In the genomic region with DNA sequence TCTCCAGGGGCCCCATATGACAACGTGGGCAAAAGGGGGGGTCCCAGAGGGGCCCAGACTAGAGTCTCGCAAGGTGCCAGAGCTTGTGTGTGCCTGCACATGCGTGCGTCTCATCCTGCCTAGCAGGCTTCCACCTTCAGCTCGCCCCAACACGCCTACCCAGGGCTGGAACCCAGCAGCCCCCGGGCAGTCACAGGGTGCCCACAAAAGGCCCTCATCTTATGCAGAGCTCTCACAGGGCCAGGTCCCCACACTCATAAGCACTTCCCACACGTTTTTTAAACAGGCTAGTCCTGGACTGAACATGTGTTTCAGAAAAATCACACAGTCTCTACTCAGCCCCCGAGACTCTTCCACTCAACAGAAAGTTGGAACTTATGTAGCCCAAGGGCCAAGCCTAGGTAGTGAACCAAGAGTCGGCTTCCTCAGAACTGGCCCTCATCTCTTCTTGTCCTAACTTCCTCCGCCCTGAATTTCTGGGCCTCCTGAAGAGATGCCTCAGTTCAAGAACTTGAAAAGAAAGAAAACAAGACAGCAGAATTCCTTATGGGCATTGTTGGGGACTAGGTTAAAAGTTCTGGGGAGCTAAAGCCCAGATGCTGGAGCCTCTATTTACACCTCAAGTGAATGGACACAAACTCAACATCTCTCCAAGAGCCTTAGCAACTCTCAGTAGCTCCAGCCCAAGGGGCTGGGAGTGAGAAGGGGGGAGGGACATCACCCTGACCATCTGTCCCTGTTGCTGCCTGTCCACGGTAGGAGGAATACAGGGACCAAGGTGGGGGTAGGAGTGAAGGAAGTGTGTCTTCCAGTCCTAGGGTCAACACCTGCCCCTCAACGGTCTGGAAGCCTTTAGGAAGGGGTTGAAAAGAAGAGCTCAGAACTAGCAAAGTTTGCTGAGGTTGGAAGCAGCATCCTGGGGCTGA, we compare ENCODE assay signal across 8 mouse cellular contexts. TPM values are rescaled to one million over a fixed set of nuclear protein-coding genes. Genes with fewer than 3 reads are reported as not detected.
DNase-seq lines count a peak whose midpoint lies in the region; ATAC-seq and TF ChIP-seq lines count a peak whose summit lies in the region.

No protein-coding gene starts in this region.

- H3K27ac ChIP-seq in kidney, postnatal 0 days, result peak overlapping the region; percentile 94
- no peak overlapping the region for H3K27ac ChIP-seq in bone marrow macrophage, adult 2 months (ENCODE audit: insufficient read depth, low read depth, low read length)
- H3K27ac ChIP-seq in forebrain, embryonic 13.5 days, result peak overlapping the region; percentile 99
- peak overlapping the region; percentile 95 for H3K27ac ChIP-seq in liver, embryonic 12.5 days

- peak overlapping the region; percentile 71 for H3K4me3 ChIP-seq in kidney, postnatal 0 days (replicated peaks; ENCODE audit: low read depth, low read length)
- H3K4me3 ChIP-seq in bone marrow macrophage, adult 2 months (ENCODE audit: insufficient read depth, low read length), result peak overlapping the region; percentile 70
- peak overlapping the region; percentile 99 for H3K4me3 ChIP-seq in forebrain, embryonic 13.5 days
- peak overlapping the region; percentile 95 for H3K4me3 ChIP-seq in liver, embryonic 12.5 days

- no peak for DNase-seq in kidney, postnatal 0 days (ENCODE audit: low spot score)
- no peak for DNase-seq in kidney, adult 8-10 months
- DNase-seq in thymus, postnatal 10 days (ENCODE audit: low spot score in 2 of 2), result peak; percentile 44 to 56
- no peak for DNase-seq in testis, postnatal 10 days (ENCODE audit: low spot score)
- DNase-seq in left cerebral cortex, adult 8-10 months (ENCODE audit: low spot score in 2 of 2), result no peak

- peak overlapping the region; percentile 82 for H3K9ac ChIP-seq in kidney, postnatal 0 days (ENCODE audit: low read depth, low read length)
- peak overlapping the region; percentile 99 for H3K9ac ChIP-seq in forebrain, embryonic 13.5 days
- peak overlapping the region; percentile 99 for H3K9ac ChIP-seq in liver, embryonic 12.5 days

- peaks cover 40% of the 10 kb centered on the region for H3K4me1 ChIP-seq in kidney, postnatal 0 days (replicated peaks; ENCODE audit: insufficient read depth, low read length)
- peaks cover 32% of the 10 kb centered on the region for H3K4me1 ChIP-seq in bone marrow macrophage, adult 2 months (ENCODE audit: control insufficient read depth, insufficient read depth, low read length)
- peaks cover 65% of the 10 kb centered on the region for H3K4me1 ChIP-seq in forebrain, embryonic 13.5 days
- H3K4me1 ChIP-seq in liver, embryonic 12.5 days, result peaks cover 81% of the 10 kb centered on the region

- 9% methylated on average over 13 of the region's 13 CpGs for WGBS in kidney, postnatal 0 days
- WGBS in forebrain, embryonic 13.5 days, result 6% methylated on average over 13 of the region's 13 CpGs
- 8% methylated on average over 13 of the region's 13 CpGs for WGBS in liver, embryonic 12.5 days (ENCODE audit: insufficient replicate concordance)

- no peak for TF ChIP-seq CTCF in kidney, postnatal 0 days (IDR thresholded peaks at IDR 0.05; ENCODE audit: low read depth)
- no peak for TF ChIP-seq CTCF in bone marrow macrophage, adult 2 months (IDR thresholded peaks at IDR 0.05; ENCODE audit: low read depth, low read length)

- peak overlapping the region; percentile 83 for H3K4me2 ChIP-seq in kidney, postnatal 0 days (ENCODE audit: low read length)
- H3K4me2 ChIP-seq in forebrain, embryonic 13.5 days, result peak overlapping the region; percentile 100
- H3K4me2 ChIP-seq in liver, embryonic 12.5 days, result peak overlapping the region; percentile 99

- TF ChIP-seq POLR2A in bone marrow macrophage, adult 2 months (IDR thresholded peaks at IDR 0.05; ENCODE audit: borderline replicate concordance, low read depth, low read length), result no peak

- H3K36me3 ChIP-seq in kidney, postnatal 0 days (ENCODE audit: insufficient read depth, low read length), result peaks cover 29% of the 10 kb centered on the region
- peaks cover 34% of the 10 kb centered on the region for H3K36me3 ChIP-seq in forebrain, embryonic 13.5 days (ENCODE audit: poor library complexity, severe bottlenecking)
- H3K36me3 ChIP-seq in liver, embryonic 12.5 days, result peaks cover 37% of the 10 kb centered on the region

- no peaks in the 10 kb centered on the region for H3K9me3 ChIP-seq in kidney, postnatal 0 days (replicated peaks; ENCODE audit: low read length)
- H3K9me3 ChIP-seq in forebrain, embryonic 13.5 days (replicated peaks), result no peaks in the 10 kb centered on the region
- H3K9me3 ChIP-seq in liver, embryonic 12.5 days (replicated peaks), result no peaks in the 10 kb centered on the region

- no peak for ATAC-seq in kidney, postnatal 0 days (replicated peaks; ENCODE audit: low FRiP score, low read depth)
- no peak for ATAC-seq in forebrain, embryonic 13.5 days
- ATAC-seq in liver, embryonic 12.5 days, result peak; percentile 27

- H3K27me3 ChIP-seq in kidney, postnatal 0 days (ENCODE audit: insufficient read depth, low read length), result no peaks in the 10 kb centered on the region
- no peaks in the 10 kb centered on the region for H3K27me3 ChIP-seq in forebrain, embryonic 13.5 days
- H3K27me3 ChIP-seq in liver, embryonic 12.5 days (replicated peaks), result no peaks in the 10 kb centered on the region

RNA-seq across cellular contexts. Expression of a gene that starts 6.5 kb away (rescaled TPM):
- polyA plus RNA-seq in kidney, postnatal 0 days (2015; fragmentation: Nextera tagmentation; extraction: Ambion mirVana), result 16.2 and 16.9 TPM in 2 replicates
- 10.9 and 16.5 TPM in 2 replicates for polyA plus RNA-seq in bone marrow macrophage, adult 2 months (2012; ENCODE audit: insufficient read depth, insufficient read length, missing spikeins)
- 22.3 and 26.6 TPM in 2 replicates for polyA plus RNA-seq in forebrain, embryonic 13.5 days (2015; fragmentation: Nextera tagmentation; extraction: Ambion mirVana)
- 34.8 and 36.0 TPM in 2 replicates for polyA plus RNA-seq in liver, embryonic 12.5 days (2016; fragmentation: Nextera tagmentation; extraction: Ambion mirVana)
- total RNA-seq in left cerebral cortex, adult 8-10 months (2022), result 10 to 100 TPM; 25.7 to 29.7 (median 26.8) TPM

RNA-seq across cellular contexts. Expression of a gene that starts 6.8 kb away (rescaled TPM):
- 79.3 and 82.5 TPM in 2 replicates for polyA plus RNA-seq in kidney, postnatal 0 days (2015; fragmentation: Nextera tagmentation; extraction: Ambion mirVana)
- polyA plus RNA-seq in bone marrow macrophage, adult 2 months (2012; ENCODE audit: insufficient read depth, insufficient read length, missing spikeins), result 103 and 106 TPM in 2 replicates
- 118 and 119 TPM in 2 replicates for polyA plus RNA-seq in forebrain, embryonic 13.5 days (2015; fragmentation: Nextera tagmentation; extraction: Ambion mirVana)
- polyA plus RNA-seq in liver, embryonic 12.5 days (2016; fragmentation: Nextera tagmentation; extraction: Ambion mirVana), result 53.2 and 53.4 TPM in 2 replicates
- 100 to 1,000 TPM; 110 to 132 (median 120) TPM for total RNA-seq in left cerebral cortex, adult 8-10 months (2022)

RNA-seq across cellular contexts. Expression of a gene that starts 34.9 kb away (rescaled TPM):
- polyA plus RNA-seq in kidney, postnatal 0 days (2015; fragmentation: Nextera tagmentation; extraction: Ambion mirVana), result 7.2 and 7.6 TPM in 2 replicates
- 6.7 and 6.9 TPM in 2 replicates for polyA plus RNA-seq in bone marrow macrophage, adult 2 months (2012; ENCODE audit: insufficient read depth, insufficient read length, missing spikeins)
- 1.6 and 1.9 TPM in 2 replicates for polyA plus RNA-seq in forebrain, embryonic 13.5 days (2015; fragmentation: Nextera tagmentation; extraction: Ambion mirVana)
- 3.5 and 3.9 TPM in 2 replicates for polyA plus RNA-seq in liver, embryonic 12.5 days (2016; fragmentation: Nextera tagmentation; extraction: Ambion mirVana)
- 1 to 10 TPM; 7.8 to 9.0 (median 8.5) TPM for total RNA-seq in left cerebral cortex, adult 8-10 months (2022)

RNA-seq across cellular contexts. Expression of a gene that starts 37.5 kb away (rescaled TPM):
- 50.0 and 60.0 TPM in 2 replicates for polyA plus RNA-seq in kidney, postnatal 0 days (2015; fragmentation: Nextera tagmentation; extraction: Ambion mirVana)
- polyA plus RNA-seq in bone marrow macrophage, adult 2 months (2012; ENCODE audit: insufficient read depth, insufficient read length, missing spikeins), result 15.8 and 16.8 TPM in 2 replicates
- polyA plus RNA-seq in forebrain, embryonic 13.5 days (2015; fragmentation: Nextera tagmentation; extraction: Ambion mirVana), result 87.8 and 94.8 TPM in 2 replicates
- polyA plus RNA-seq in liver, embryonic 12.5 days (2016; fragmentation: Nextera tagmentation; extraction: Ambion mirVana), result 136 and 147 TPM in 2 replicates
- total RNA-seq in left cerebral cortex, adult 8-10 months (2022), result 10 to 100 TPM; 41.8 to 48.2 (median 46.0) TPM

RNA-seq across cellular contexts. Expression of a gene that starts 39.9 kb away (rescaled TPM):
- polyA plus RNA-seq in kidney, postnatal 0 days (2015; fragmentation: Nextera tagmentation; extraction: Ambion mirVana), result 13.2 and 14.7 TPM in 2 replicates
- 9.6 and 13.2 TPM in 2 replicates for polyA plus RNA-seq in bone marrow macrophage, adult 2 months (2012; ENCODE audit: insufficient read depth, insufficient read length, missing spikeins)
- 17.0 and 21.5 TPM in 2 replicates for polyA plus RNA-seq in forebrain, embryonic 13.5 days (2015; fragmentation: Nextera tagmentation; extraction: Ambion mirVana)
- polyA plus RNA-seq in liver, embryonic 12.5 days (2016; fragmentation: Nextera tagmentation; extraction: Ambion mirVana), result 6.5 TPM in 2 replicates
- total RNA-seq in left cerebral cortex, adult 8-10 months (2022), result 10 to 100 TPM; 20.7 to 22.8 (median 21.7) TPM

Comparison
In these comparisons a context has a peak if more than half of its experiments do, and no peak if none do; other contexts are left out.
1. DNase-seq: peak in thymus, postnatal 10 days (2 of 2); none in kidney, postnatal 0 days (single experiment), kidney, adult 8-10 months (0 of 2), testis, postnatal 10 days (single experiment) and left cerebral cortex, adult 8-10 months (0 of 2).
2. Peak in every context shown above with its lines, with median percentiles within 50 percentile points of each other: H3K4me2 ChIP-seq, H3K4me3 ChIP-seq and H3K9ac ChIP-seq.